Comparison of ENCODE assay signal across 11 mouse cellular contexts in genomic region chr2:32824181-32824580, GRCm38 (mm10). TPM values are rescaled to one million over a fixed set of nuclear protein-coding genes. Genes with fewer than 3 reads are reported as not detected.
DNase-seq lines count a peak whose midpoint lies in the region; ATAC-seq and TF ChIP-seq lines count a peak whose summit lies in the region.
"Had no signal": no experiment of that assay in that cellular context is flagged by ENCODE, and none has a peak within 500 bp of the region (broad histone marks: within the 10 kb centered on the region; RNA-seq: fewer than 3 reads in every experiment).

No protein-coding gene starts in this region.

- peak; percentile 87 for DNase-seq in midbrain, embryonic 11.5 days (ENCODE audit: low spot score, missing footprints)
- DNase-seq in stomach, postnatal 0 days (ENCODE audit: low spot score), result no peak
- DNase-seq in gastrocnemius, postnatal 10 days, result no peak
- DNase-seq: cerebellum, adult 11-12 months; thymus, adult 2 months had no signal

- H3K36me3 ChIP-seq in intestine, embryonic 15.5 days, result no peaks in the 10 kb centered on the region
- H3K36me3 ChIP-seq in intestine, postnatal 0 days (ENCODE audit: control insufficient read depth, insufficient read depth), result no peaks in the 10 kb centered on the region
- H3K36me3 ChIP-seq in midbrain, embryonic 11.5 days (ENCODE audit: control insufficient read depth, insufficient read depth, low read length), result no peaks in the 10 kb centered on the region
- H3K36me3 ChIP-seq in midbrain, embryonic 15.5 days (replicated peaks), result peaks cover 8% of the 10 kb centered on the region
- peaks cover 13% of the 10 kb centered on the region; the same call in 1 of the 2 replicates for H3K36me3 ChIP-seq in hindbrain, embryonic 15.5 days
- no peaks in the 10 kb centered on the region for H3K36me3 ChIP-seq in stomach, postnatal 0 days (ENCODE audit: control insufficient read depth, insufficient read depth, low read length)

- H3K4me3 ChIP-seq in intestine, embryonic 15.5 days (replicated peaks), result no peak overlapping the region
- H3K4me3 ChIP-seq in intestine, postnatal 0 days (ENCODE audit: low read depth, low read length), result no peak overlapping the region
- H3K4me3 ChIP-seq in midbrain, embryonic 11.5 days (ENCODE audit: low read depth, low read length), result no peak overlapping the region
- no peak overlapping the region for H3K4me3 ChIP-seq in midbrain, embryonic 15.5 days
- no peak overlapping the region for H3K4me3 ChIP-seq in hindbrain, embryonic 15.5 days
- no peak overlapping the region for H3K4me3 ChIP-seq in stomach, postnatal 0 days (ENCODE audit: low read depth, low read length)

- 42% methylated on average over 8 of the region's 8 CpGs for WGBS in intestine, embryonic 15.5 days
- 42% methylated on average over 8 of the region's 8 CpGs for WGBS in intestine, postnatal 0 days
- WGBS in midbrain, embryonic 11.5 days, result 42% methylated on average over 8 of the region's 8 CpGs
- WGBS in midbrain, embryonic 15.5 days, result 22% methylated on average over 8 of the region's 8 CpGs
- WGBS in hindbrain, embryonic 15.5 days, result 14% methylated on average over 8 of the region's 8 CpGs
- WGBS in stomach, postnatal 0 days, result 46% methylated on average over 8 of the region's 8 CpGs

- H3K27ac ChIP-seq in intestine, embryonic 15.5 days, result 0 out of 2 replicates have a peak overlapping the region, but pooled peaks have one; percentile 36
- no peak overlapping the region for H3K27ac ChIP-seq in intestine, postnatal 0 days (ENCODE audit: low read depth, low read length)
- H3K27ac ChIP-seq in midbrain, embryonic 11.5 days (ENCODE audit: low read depth, low read length), result peak overlapping the region; percentile 67
- H3K27ac ChIP-seq in midbrain, embryonic 15.5 days, result no peak overlapping the region
- H3K27ac ChIP-seq in hindbrain, embryonic 15.5 days (replicated peaks), result 0 out of 2 replicates have a peak overlapping the region, but pooled peaks have one; percentile 10
- H3K27ac ChIP-seq in stomach, postnatal 0 days (replicated peaks), result 0 out of 2 replicates have a peak overlapping the region, but pooled peaks have one; percentile 30

- H3K4me2 ChIP-seq in intestine, embryonic 15.5 days (replicated peaks), result no peak overlapping the region
- no peak overlapping the region for H3K4me2 ChIP-seq in intestine, postnatal 0 days (replicated peaks; ENCODE audit: low read depth)
- H3K4me2 ChIP-seq in midbrain, embryonic 11.5 days, result no peak overlapping the region
- H3K4me2 ChIP-seq in midbrain, embryonic 15.5 days, result no peak overlapping the region
- no peak overlapping the region for H3K4me2 ChIP-seq in hindbrain, embryonic 15.5 days
- H3K4me2 ChIP-seq in stomach, postnatal 0 days (replicated peaks; ENCODE audit: low read depth), result no peak overlapping the region

- no peak for TF ChIP-seq CTCF in intestine, postnatal 0 days (IDR thresholded peaks at IDR 0.05; ENCODE audit: low read depth)
- TF ChIP-seq CTCF in stomach, postnatal 0 days (IDR thresholded peaks at IDR 0.05; ENCODE audit: low read depth), result no peak

- no peak for ATAC-seq in intestine, embryonic 15.5 days
- ATAC-seq in intestine, postnatal 0 days, result no peak
- ATAC-seq in midbrain, embryonic 11.5 days (ENCODE audit: low FRiP score), result peak; percentile 38; the same call in 1 of the 2 replicates
- ATAC-seq in midbrain, embryonic 15.5 days (replicated peaks), result no peak
- no peak for ATAC-seq in hindbrain, embryonic 15.5 days (ENCODE audit: low FRiP score, low read depth)
- ATAC-seq in stomach, postnatal 0 days (ENCODE audit: low FRiP score, low TSS enrichment), result no peak
- ATAC-seq in erythroid progenitor cell, adult 5-6 weeks (replicated peaks; ENCODE audit: low FRiP score, poor library complexity, severe bottlenecking), result no peak

- H3K9ac ChIP-seq in intestine, embryonic 15.5 days, result no peak overlapping the region
- no peak overlapping the region for H3K9ac ChIP-seq in intestine, postnatal 0 days (ENCODE audit: low read depth, low read length)
- no peak overlapping the region for H3K9ac ChIP-seq in midbrain, embryonic 11.5 days (ENCODE audit: low read length)
- no peak overlapping the region for H3K9ac ChIP-seq in midbrain, embryonic 15.5 days
- no peak overlapping the region for H3K9ac ChIP-seq in hindbrain, embryonic 15.5 days
- no peak overlapping the region for H3K9ac ChIP-seq in stomach, postnatal 0 days (ENCODE audit: low read length)

- TF ChIP-seq EP300 in stomach, postnatal 0 days (optimal IDR thresholded peaks at IDR 0.05), result no peak

- H3K9me3 ChIP-seq in intestine, embryonic 15.5 days, result no peaks in the 10 kb centered on the region
- H3K9me3 ChIP-seq in intestine, postnatal 0 days (ENCODE audit: control insufficient read depth), result no peaks in the 10 kb centered on the region
- H3K9me3 ChIP-seq in midbrain, embryonic 11.5 days (ENCODE audit: control insufficient read depth, low read length), result no peaks in the 10 kb centered on the region
- H3K9me3 ChIP-seq in midbrain, embryonic 15.5 days, result no peaks in the 10 kb centered on the region
- no peaks in the 10 kb centered on the region for H3K9me3 ChIP-seq in hindbrain, embryonic 15.5 days
- H3K9me3 ChIP-seq in stomach, postnatal 0 days (ENCODE audit: control insufficient read depth, low read length), result no peaks in the 10 kb centered on the region

- H3K4me1 ChIP-seq in intestine, embryonic 15.5 days (replicated peaks), result peaks cover 15% of the 10 kb centered on the region
- no peaks in the 10 kb centered on the region for H3K4me1 ChIP-seq in intestine, postnatal 0 days (replicated peaks; ENCODE audit: control insufficient read depth, insufficient read depth, low read length)
- H3K4me1 ChIP-seq in midbrain, embryonic 11.5 days (ENCODE audit: control insufficient read depth, insufficient read depth, low read length), result peaks cover 7% of the 10 kb centered on the region
- peaks cover 11% of the 10 kb centered on the region for H3K4me1 ChIP-seq in midbrain, embryonic 15.5 days
- peaks cover 13% of the 10 kb centered on the region for H3K4me1 ChIP-seq in hindbrain, embryonic 15.5 days (replicated peaks)
- H3K4me1 ChIP-seq in stomach, postnatal 0 days (replicated peaks; ENCODE audit: control insufficient read depth, insufficient read depth), result no peaks in the 10 kb centered on the region

- H3K27me3 ChIP-seq in intestine, embryonic 15.5 days (replicated peaks), result no peaks in the 10 kb centered on the region
- H3K27me3 ChIP-seq in intestine, postnatal 0 days (replicated peaks; ENCODE audit: control insufficient read depth, insufficient read depth, low read length), result no peaks in the 10 kb centered on the region
- H3K27me3 ChIP-seq in midbrain, embryonic 11.5 days (ENCODE audit: control insufficient read depth, insufficient read depth, low read length), result no peaks in the 10 kb centered on the region
- H3K27me3 ChIP-seq in midbrain, embryonic 15.5 days (replicated peaks), result no peaks in the 10 kb centered on the region
- H3K27me3 ChIP-seq in hindbrain, embryonic 15.5 days, result no peaks in the 10 kb centered on the region
- no peaks in the 10 kb centered on the region for H3K27me3 ChIP-seq in stomach, postnatal 0 days (ENCODE audit: control insufficient read depth, insufficient read depth, low read length)

RNA-seq across cellular contexts. Expression of gene Stxbp1, which starts 22.9 kb away (rescaled TPM):
- 21.2 and 22.1 TPM in 2 replicates for polyA plus RNA-seq in intestine, embryonic 15.5 days (2015; fragmentation: Nextera tagmentation; extraction: Ambion mirVana)
- 12.1 and 12.2 TPM in 2 replicates for polyA plus RNA-seq in intestine, postnatal 0 days (2015; fragmentation: Nextera tagmentation; extraction: Ambion mirVana)
- polyA plus RNA-seq in midbrain, embryonic 11.5 days (2014; fragmentation: Nextera tagmentation; extraction: Ambion mirVana), result 51.4 and 53.8 TPM in 2 replicates
- 324 and 330 TPM in 2 replicates for polyA plus RNA-seq in midbrain, embryonic 15.5 days (2015; fragmentation: Nextera tagmentation; extraction: Ambion mirVana)
- 296 and 323 TPM in 2 replicates for polyA plus RNA-seq in hindbrain, embryonic 15.5 days (2015; fragmentation: Nextera tagmentation; extraction: Ambion mirVana)
- 9.3 and 9.5 TPM in 2 replicates for polyA plus RNA-seq in stomach, postnatal 0 days (2015; fragmentation: Nextera tagmentation; extraction: Ambion mirVana)
- total RNA-seq in erythroid progenitor cell, adult 5-6 weeks (2015; ENCODE audit: low replicate concordance), result 0.84 and 1.4 TPM in 2 replicates
- total RNA-seq in erythroid progenitor cell, adult 5-6 weeks (2017; ENCODE audit: low replicate concordance), result 0.61 and 4.0 TPM in 2 replicates
- 10 to 100 TPM; 10.5 to 18.5 TPM for total RNA-seq in gastrocnemius, postnatal 10 days (2021)

RNA-seq across cellular contexts. Expression of gene Cfap157, which starts 40.0 kb away (rescaled TPM):
- 0.26 and 0.61 TPM in 2 replicates for polyA plus RNA-seq in intestine, embryonic 15.5 days (2015; fragmentation: Nextera tagmentation; extraction: Ambion mirVana)
- 0.47 and 0.76 TPM in 2 replicates for polyA plus RNA-seq in intestine, postnatal 0 days (2015; fragmentation: Nextera tagmentation; extraction: Ambion mirVana)
- 0.08 and 0.28 TPM in 2 replicates for polyA plus RNA-seq in midbrain, embryonic 11.5 days (2014; fragmentation: Nextera tagmentation; extraction: Ambion mirVana)
- 1.0 and 1.2 TPM in 2 replicates for polyA plus RNA-seq in midbrain, embryonic 15.5 days (2015; fragmentation: Nextera tagmentation; extraction: Ambion mirVana)
- 1.3 and 2.0 TPM in 2 replicates for polyA plus RNA-seq in hindbrain, embryonic 15.5 days (2015; fragmentation: Nextera tagmentation; extraction: Ambion mirVana)
- 0.63 and 1.1 TPM in 2 replicates for polyA plus RNA-seq in stomach, postnatal 0 days (2015; fragmentation: Nextera tagmentation; extraction: Ambion mirVana)
- total RNA-seq in erythroid progenitor cell, adult 5-6 weeks (2015; ENCODE audit: low replicate concordance), result not detected in 2 replicates
- not detected in 2 replicates for total RNA-seq in erythroid progenitor cell, adult 5-6 weeks (2017; ENCODE audit: low replicate concordance)
- total RNA-seq in gastrocnemius, postnatal 10 days (2021), result not detected
- total RNA-seq: megakaryocyte progenitor cell, adult 5-6 weeks had no signal

RNA-seq across cellular contexts. Expression of gene Ptrh1, which starts 48.6 kb away (rescaled TPM):
- 5.5 and 6.4 TPM in 2 replicates for polyA plus RNA-seq in intestine, embryonic 15.5 days (2015; fragmentation: Nextera tagmentation; extraction: Ambion mirVana)
- 8.4 and 10.5 TPM in 2 replicates for polyA plus RNA-seq in intestine, postnatal 0 days (2015; fragmentation: Nextera tagmentation; extraction: Ambion mirVana)
- polyA plus RNA-seq in midbrain, embryonic 11.5 days (2014; fragmentation: Nextera tagmentation; extraction: Ambion mirVana), result 3.2 and 3.9 TPM in 2 replicates
- 5.9 and 6.1 TPM in 2 replicates for polyA plus RNA-seq in midbrain, embryonic 15.5 days (2015; fragmentation: Nextera tagmentation; extraction: Ambion mirVana)
- polyA plus RNA-seq in hindbrain, embryonic 15.5 days (2015; fragmentation: Nextera tagmentation; extraction: Ambion mirVana), result 4.3 and 5.0 TPM in 2 replicates
- 7.6 and 10.1 TPM in 2 replicates for polyA plus RNA-seq in stomach, postnatal 0 days (2015; fragmentation: Nextera tagmentation; extraction: Ambion mirVana)
- total RNA-seq in erythroid progenitor cell, adult 5-6 weeks (2015; ENCODE audit: low replicate concordance), result 2.2 TPM in 1 of 2 replicates, not detected in the other
- total RNA-seq in erythroid progenitor cell, adult 5-6 weeks (2017; ENCODE audit: low replicate concordance), result 11.3 TPM in 1 of 2 replicates, not detected in the other
- 1 to 10 TPM; 2.3 to 2.7 TPM for total RNA-seq in gastrocnemius, postnatal 10 days (2021)

RNA-seq across cellular contexts. Expression of gene Ttc16, which starts 48.7 kb away (rescaled TPM):
- 0.18 and 0.29 TPM in 2 replicates for polyA plus RNA-seq in intestine, embryonic 15.5 days (2015; fragmentation: Nextera tagmentation; extraction: Ambion mirVana)
- polyA plus RNA-seq in intestine, postnatal 0 days (2015; fragmentation: Nextera tagmentation; extraction: Ambion mirVana), result 0.04 and 0.09 TPM in 2 replicates
- 0.26 and 0.30 TPM in 2 replicates for polyA plus RNA-seq in midbrain, embryonic 11.5 days (2014; fragmentation: Nextera tagmentation; extraction: Ambion mirVana)
- 0.89 and 0.92 TPM in 2 replicates for polyA plus RNA-seq in midbrain, embryonic 15.5 days (2015; fragmentation: Nextera tagmentation; extraction: Ambion mirVana)
- polyA plus RNA-seq in hindbrain, embryonic 15.5 days (2015; fragmentation: Nextera tagmentation; extraction: Ambion mirVana), result 0.59 and 0.62 TPM in 2 replicates
- polyA plus RNA-seq in stomach, postnatal 0 days (2015; fragmentation: Nextera tagmentation; extraction: Ambion mirVana), result 0.05 and 0.06 TPM in 2 replicates
- 1.3 TPM in 1 of 2 replicates, not detected in the other for total RNA-seq in erythroid progenitor cell, adult 5-6 weeks (2015; ENCODE audit: low replicate concordance)
- not detected in 2 replicates for total RNA-seq in erythroid progenitor cell, adult 5-6 weeks (2017; ENCODE audit: low replicate concordance)
- total RNA-seq in gastrocnemius, postnatal 10 days (2021), result under 1 TPM in 1 of 2 experiments, not detected in 1; 0.11 TPM
- total RNA-seq: megakaryocyte progenitor cell, adult 5-6 weeks had no signal

RNA-seq across cellular contexts. Expression of gene Fam129b, which starts 51.7 kb away (rescaled TPM):
- 40.4 and 42.2 TPM in 2 replicates for polyA plus RNA-seq in intestine, embryonic 15.5 days (2015; fragmentation: Nextera tagmentation; extraction: Ambion mirVana)
- 13.9 and 15.3 TPM in 2 replicates for polyA plus RNA-seq in intestine, postnatal 0 days (2015; fragmentation: Nextera tagmentation; extraction: Ambion mirVana)
- 10.3 and 10.6 TPM in 2 replicates for polyA plus RNA-seq in midbrain, embryonic 11.5 days (2014; fragmentation: Nextera tagmentation; extraction: Ambion mirVana)
- 29.7 and 31.3 TPM in 2 replicates for polyA plus RNA-seq in midbrain, embryonic 15.5 days (2015; fragmentation: Nextera tagmentation; extraction: Ambion mirVana)
- 33.5 and 33.9 TPM in 2 replicates for polyA plus RNA-seq in hindbrain, embryonic 15.5 days (2015; fragmentation: Nextera tagmentation; extraction: Ambion mirVana)
- 90.7 and 101 TPM in 2 replicates for polyA plus RNA-seq in stomach, postnatal 0 days (2015; fragmentation: Nextera tagmentation; extraction: Ambion mirVana)
- total RNA-seq in erythroid progenitor cell, adult 5-6 weeks (2015; ENCODE audit: low replicate concordance), result 2.2 and 8.8 TPM in 2 replicates
- total RNA-seq in erythroid progenitor cell, adult 5-6 weeks (2017; ENCODE audit: low replicate concordance), result 5.0 and 11.5 TPM in 2 replicates
- 10 to 100 TPM; 16.5 to 22.5 TPM for total RNA-seq in gastrocnemius, postnatal 10 days (2021)

Comparison
In these comparisons a context has a peak if more than half of its experiments do, and no peak if none do; other contexts are left out.
1. H3K27ac ChIP-seq: peak in intestine, embryonic 15.5 days (single experiment), midbrain, embryonic 11.5 days (single experiment), hindbrain, embryonic 15.5 days (single experiment) and stomach, postnatal 0 days (single experiment); none in intestine, postnatal 0 days (single experiment) and midbrain, embryonic 15.5 days (single experiment).